Mouse (Mus musculus): ENCODE data around the gene Dhx37. TPM values are rescaled to one million over a fixed set of nuclear protein-coding genes. Genes with fewer than 3 reads are reported as not detected.
A peak's percentile ranks its signal among the peaks of the same experiment; 100 is the strongest.

Dhx37 gene
- polyA plus RNA-seq, 1 experiment from 2014 or later = 10.2 TPM

GRCm38 (mm10) chr5:125475030-125475429, 41.1 kb upstream of the Dhx37 start:
- no peaks in the 10 kb centered on the region for H3K36me3 ChIP-seq (replicated peaks; ENCODE audit: control insufficient read depth, insufficient read depth)
- no peaks in the 10 kb centered on the region for H3K27me3 ChIP-seq (ENCODE audit: control insufficient read depth, insufficient read depth, low read length)
- ATAC-seq (ENCODE audit: low FRiP score) (no peak), DNase-seq (ENCODE audit: low spot score) (no peak)
- peak overlapping the region; percentile 93 for H3K4me2 ChIP-seq (replicated peaks)
- H3K9ac ChIP-seq = peak overlapping the region; percentile 88
- 64% methylated on average over 12 of the region's 12 CpGs for WGBS
- peaks cover 27% of the 10 kb centered on the region for H3K4me1 ChIP-seq (replicated peaks; ENCODE audit: control insufficient read depth, insufficient read depth, low read length)
- H3K4me3 ChIP-seq (replicated peaks; ENCODE audit: low read length) = peak overlapping the region; percentile 93
- no peaks in the 10 kb centered on the region for H3K9me3 ChIP-seq (ENCODE audit: control insufficient read depth, low read length)
- H3K27ac ChIP-seq = peak overlapping the region; percentile 83; the same call in 1 of the 2 replicates

DNA sequence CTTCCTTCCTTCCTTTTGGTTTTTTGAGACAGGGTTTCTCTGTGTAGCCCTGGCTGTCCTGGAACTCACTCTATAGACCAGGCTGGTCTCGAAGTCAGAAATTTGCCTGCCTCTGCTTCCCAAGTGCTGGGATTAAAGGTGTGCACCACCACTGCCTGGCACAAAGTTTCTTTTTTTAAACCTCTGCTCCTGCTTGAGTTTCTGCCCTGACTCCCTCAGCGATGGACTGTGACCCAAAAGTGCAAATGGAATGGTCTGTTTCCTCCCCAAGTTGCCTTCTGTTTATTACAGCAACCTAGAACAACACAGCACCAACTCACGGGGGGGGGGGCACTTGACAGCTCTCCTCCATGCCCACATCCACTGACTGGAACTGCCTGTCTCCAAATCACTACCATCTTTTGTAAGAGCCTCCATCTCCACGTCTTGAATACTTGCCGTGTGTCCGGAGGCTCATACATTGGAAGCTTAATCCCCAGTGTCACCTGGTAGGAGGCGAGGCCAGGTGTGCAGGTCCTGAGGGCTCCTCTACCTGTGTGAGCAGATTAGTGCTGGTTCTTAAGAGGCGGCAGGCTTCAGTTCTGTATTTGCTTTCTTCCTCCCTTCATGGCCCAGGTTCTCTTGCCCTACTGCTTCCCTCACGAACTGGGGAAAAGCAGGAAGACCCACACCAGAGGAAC, 39.0 kb upstream of the Dhx37 start:
- no peak overlapping the region for H3K27ac ChIP-seq
- no peaks in the 10 kb centered on the region for H3K27me3 ChIP-seq (ENCODE audit: control insufficient read depth, insufficient read depth, low read length)
- H3K4me2 ChIP-seq (replicated peaks) = no peak overlapping the region
- 80% methylated on average over 9 of the region's 9 CpGs for WGBS
- no peaks in the 10 kb centered on the region for H3K36me3 ChIP-seq (replicated peaks; ENCODE audit: control insufficient read depth, insufficient read depth)
- no peak overlapping the region for H3K9ac ChIP-seq
- no peak for DNase-seq (ENCODE audit: low spot score)
- no peak overlapping the region for H3K4me3 ChIP-seq (replicated peaks; ENCODE audit: low read length)
- H3K9me3 ChIP-seq (ENCODE audit: control insufficient read depth, low read length) = no peaks in the 10 kb centered on the region
- H3K4me1 ChIP-seq (replicated peaks; ENCODE audit: control insufficient read depth, insufficient read depth, low read length) = peaks cover 19% of the 10 kb centered on the region
- no peak for ATAC-seq (ENCODE audit: low FRiP score)

GRCm38 (mm10) chr5:125470713-125471112, 36.8 kb upstream of the Dhx37 start:
- Histone ChIP-seq H3K27ac (no peak overlapping the region), H3K4me1 (replicated peaks; ENCODE audit: control insufficient read depth, insufficient read depth, low read length) (no peaks in the 10 kb centered on the region), H3K4me2 (replicated peaks) (no peak overlapping the region), H3K9me3 (ENCODE audit: control insufficient read depth, low read length) (no peaks in the 10 kb centered on the region), H3K9ac (no peak overlapping the region), H3K27me3 (ENCODE audit: control insufficient read depth, insufficient read depth, low read length) (no peaks in the 10 kb centered on the region), H3K36me3 (replicated peaks; ENCODE audit: control insufficient read depth, insufficient read depth) (no peaks in the 10 kb centered on the region), H3K4me3 (replicated peaks; ENCODE audit: low read length) (no peak overlapping the region)
- DNase-seq (ENCODE audit: low spot score) = no peak
- ATAC-seq (ENCODE audit: low FRiP score) = no peak
- 96% methylated on average over 4 of the region's 4 CpGs for WGBS

DNA sequence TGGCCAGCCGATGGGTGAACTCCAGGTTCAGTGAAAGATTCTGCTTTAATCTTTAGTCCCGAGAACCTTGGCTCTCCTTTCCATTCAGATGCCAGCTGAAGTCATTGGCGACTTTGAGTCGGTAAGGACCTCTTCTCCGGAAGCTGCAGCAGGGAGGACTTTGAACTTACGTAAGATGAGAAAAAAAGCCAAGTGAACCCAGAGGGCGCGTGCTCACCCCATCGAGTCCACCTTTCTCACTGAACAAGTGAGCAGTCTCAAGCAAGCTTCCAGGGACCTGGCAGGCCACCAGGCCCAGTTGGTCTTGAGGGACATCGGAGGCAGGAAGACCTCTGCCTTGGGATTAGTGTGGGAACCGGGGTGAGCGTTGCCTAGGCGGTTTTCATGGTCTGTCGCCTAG, 33.3 kb upstream of the Dhx37 start:
- DNase-seq (ENCODE audit: low spot score) (no peak), ATAC-seq (ENCODE audit: low FRiP score) (no peak)
- H3K27ac ChIP-seq = no peak overlapping the region
- 0 out of 2 replicates have a peak, but pooled peaks cover 5% of the 10 kb centered on the region for H3K4me1 ChIP-seq (replicated peaks; ENCODE audit: control insufficient read depth, insufficient read depth, low read length)
- H3K4me2 ChIP-seq (replicated peaks) = no peak overlapping the region
- no peaks in the 10 kb centered on the region for H3K9me3 ChIP-seq (ENCODE audit: control insufficient read depth, low read length)
- H3K4me3 ChIP-seq (replicated peaks; ENCODE audit: low read length) = no peak overlapping the region
- no peaks in the 10 kb centered on the region for H3K27me3 ChIP-seq (ENCODE audit: control insufficient read depth, insufficient read depth, low read length)
- no peaks in the 10 kb centered on the region for H3K36me3 ChIP-seq (replicated peaks; ENCODE audit: control insufficient read depth, insufficient read depth)
- WGBS = 90% methylated on average over 14 of the region's 14 CpGs
- no peak overlapping the region for H3K9ac ChIP-seq

DNA sequence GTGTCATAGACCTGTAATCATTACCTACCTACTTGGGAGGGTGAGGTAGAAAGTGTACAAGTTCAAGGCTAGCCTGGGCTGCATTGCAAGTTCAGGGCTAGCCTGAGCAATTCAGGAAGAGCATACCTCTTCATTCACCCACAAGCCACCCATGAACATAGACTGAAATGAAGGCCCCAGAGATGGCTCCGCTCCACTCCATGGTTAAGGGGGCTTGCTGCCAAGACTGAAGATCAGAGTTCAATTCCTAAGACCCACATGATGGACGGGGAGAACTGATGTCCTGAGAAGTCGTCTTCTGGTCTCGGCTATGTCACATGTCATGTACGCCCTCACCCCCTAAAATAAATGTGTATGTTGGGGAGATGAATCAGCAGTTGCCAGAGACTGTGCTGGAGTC, 32.6 kb upstream of the Dhx37 start:
- 0 out of 2 replicates have a peak, but pooled peaks cover 5% of the 10 kb centered on the region for H3K4me1 ChIP-seq (replicated peaks; ENCODE audit: control insufficient read depth, insufficient read depth, low read length)
- H3K9me3 ChIP-seq (ENCODE audit: control insufficient read depth, low read length) = no peaks in the 10 kb centered on the region
- no peaks in the 10 kb centered on the region for H3K27me3 ChIP-seq (ENCODE audit: control insufficient read depth, insufficient read depth, low read length)
- no peaks in the 10 kb centered on the region for H3K36me3 ChIP-seq (replicated peaks; ENCODE audit: control insufficient read depth, insufficient read depth)
- no peak overlapping the region for H3K4me2 ChIP-seq (replicated peaks)
- H3K4me3 ChIP-seq (replicated peaks; ENCODE audit: low read length) = no peak overlapping the region
- H3K27ac ChIP-seq = no peak overlapping the region
- DNase-seq (ENCODE audit: low spot score) (no peak), ATAC-seq (ENCODE audit: low FRiP score) (no peak)
- H3K9ac ChIP-seq = no peak overlapping the region
- WGBS = 90% methylated on average over 5 of the region's 5 CpGs

- Histone ChIP-seq H3K4me3 (replicated peaks; ENCODE audit: low read length) (peak overlapping the region; percentile 22), H3K9me3 (ENCODE audit: control insufficient read depth, low read length) (no peaks in the 10 kb centered on the region), H3K27me3 (ENCODE audit: control insufficient read depth, insufficient read depth, low read length) (no peaks in the 10 kb centered on the region), H3K27ac (peak overlapping the region; percentile 62), H3K9ac (peak overlapping the region; percentile 37; the same call in 1 of the 2 replicates), H3K4me2 (replicated peaks) (peak overlapping the region; percentile 51), H3K4me1 (replicated peaks; ENCODE audit: control insufficient read depth, insufficient read depth, low read length) (0 out of 2 replicates have a peak, but pooled peaks cover 5% of the 10 kb centered on the region), H3K36me3 (replicated peaks; ENCODE audit: control insufficient read depth, insufficient read depth) (no peaks in the 10 kb centered on the region)
- ATAC-seq (ENCODE audit: low FRiP score) (peak; percentile 99), DNase-seq (ENCODE audit: low spot score) (peak; percentile 96)
- WGBS = under 1% methylated on average over 25 of the region's 25 CpGs
Observed at GRCm38 (mm10) chr5:125465701-125466106, 31.8 kb upstream of the Dhx37 start.

- no peaks in the 10 kb centered on the region for H3K27me3 ChIP-seq (ENCODE audit: control insufficient read depth, insufficient read depth, low read length)
- no peak overlapping the region for H3K9ac ChIP-seq
- peak overlapping the region; percentile 51 for H3K4me2 ChIP-seq (replicated peaks)
- no peak for DNase-seq (ENCODE audit: low spot score)
- no peaks in the 10 kb centered on the region for H3K9me3 ChIP-seq (ENCODE audit: control insufficient read depth, low read length)
- no peak overlapping the region; the same call in 1 of the 2 replicates for H3K27ac ChIP-seq
- WGBS = 42% methylated on average over 7 of the region's 7 CpGs
- peak overlapping the region; percentile 22 for H3K4me3 ChIP-seq (replicated peaks; ENCODE audit: low read length)
- H3K4me1 ChIP-seq (replicated peaks; ENCODE audit: control insufficient read depth, insufficient read depth, low read length) = 0 out of 2 replicates have a peak, but pooled peaks cover 5% of the 10 kb centered on the region
- 0 out of 2 replicates have a peak, but pooled peaks have one; percentile 5 for ATAC-seq (ENCODE audit: low FRiP score)
- H3K36me3 ChIP-seq (replicated peaks; ENCODE audit: control insufficient read depth, insufficient read depth) = no peaks in the 10 kb centered on the region
Observed at GRCm38 (mm10) chr5:125465192-125465591, 31.3 kb upstream of the Dhx37 start.

GRCm38 (mm10) chr5:125461868-125462445, 28.0 kb upstream of the Dhx37 start:
- DNase-seq (ENCODE audit: low spot score) = no peak
- H3K4me1 ChIP-seq (replicated peaks; ENCODE audit: control insufficient read depth, insufficient read depth, low read length) = 0 out of 2 replicates have a peak, but pooled peaks cover 5% of the 10 kb centered on the region
- H3K27me3 ChIP-seq (ENCODE audit: control insufficient read depth, insufficient read depth, low read length) = no peaks in the 10 kb centered on the region
- WGBS = 54% methylated on average over 10 of the region's 10 CpGs
- H3K9me3 ChIP-seq (ENCODE audit: control insufficient read depth, low read length) = no peaks in the 10 kb centered on the region
- H3K9ac ChIP-seq = no peak overlapping the region
- H3K4me2 ChIP-seq (replicated peaks) = no peak overlapping the region
- no peak overlapping the region for H3K27ac ChIP-seq
- H3K36me3 ChIP-seq (replicated peaks; ENCODE audit: control insufficient read depth, insufficient read depth) = no peaks in the 10 kb centered on the region
- no peak overlapping the region for H3K4me3 ChIP-seq (replicated peaks; ENCODE audit: low read length)
- no peak for ATAC-seq (ENCODE audit: low FRiP score)

GRCm38 (mm10) chr5:125460574-125460973, 26.7 kb upstream of the Dhx37 start:
- Histone ChIP-seq H3K36me3 (replicated peaks; ENCODE audit: control insufficient read depth, insufficient read depth) (peaks cover 8% of the 10 kb centered on the region), H3K4me3 (replicated peaks; ENCODE audit: low read length) (no peak overlapping the region), H3K4me1 (replicated peaks; ENCODE audit: control insufficient read depth, insufficient read depth, low read length) (0 out of 2 replicates have a peak, but pooled peaks cover 5% of the 10 kb centered on the region), H3K27me3 (ENCODE audit: control insufficient read depth, insufficient read depth, low read length) (no peaks in the 10 kb centered on the region), H3K9me3 (ENCODE audit: control insufficient read depth, low read length) (no peaks in the 10 kb centered on the region), H3K4me2 (replicated peaks) (no peak overlapping the region), H3K9ac (no peak overlapping the region), H3K27ac (no peak overlapping the region)
- ATAC-seq (ENCODE audit: low FRiP score) (no peak), DNase-seq (ENCODE audit: low spot score) (no peak)
- 88% methylated on average over 3 of the region's 3 CpGs for WGBS

Data from hindbrain, embryonic 14.5 days (tissue).